Mouse (Mus musculus) MEL (cell line): ENCODE data around the gene Micall1. TPM values are rescaled to one million over a fixed set of nuclear protein-coding genes. Genes with fewer than 3 reads are reported as not detected.
A peak's percentile ranks its signal among the peaks of the same experiment; 100 is the strongest.

Experiments
- DNase-seq: peaks from one replicate; pipeline ENCODE4 v3.0.0; 2011; ENCODE audit warnings: low read depth, low spot score
- H3K27ac ChIP-seq: 2 replicates; pipeline ENCODE4 v1.5.1; 2012; ENCODE audit warnings: low read depth, mild to moderate bottlenecking, control low read depth, low read length, moderate library complexity; ENCODE audit not compliant: control insufficient read depth
- H3K27me3 ChIP-seq, 2 experiments: fragments of 150-350 bp in 1 of 2; sonication (generic) in 1 of 2; 2 replicates each; pipeline ENCODE4 v1.6.1; 2012; ENCODE audit warnings: low read length in 2 of 2, mild to moderate bottlenecking in 2 of 2, improper control_type of control experiment in 1 of 2, moderate library complexity in 1 of 2; ENCODE audit not compliant: insufficient read depth in 2 of 2, control insufficient read depth in 1 of 2
- H3K36me3 ChIP-seq, 2 experiments: 2 replicates each; pipeline ENCODE4 v1.6.1; 2012 to 2014; ENCODE audit warnings: low read length in 2 of 2, improper control_type of control experiment in 1 of 2, inconsistent platforms in 1 of 2, mild to moderate bottlenecking in 1 of 2; ENCODE audit not compliant: insufficient read depth in 2 of 2, control insufficient read depth in 1 of 2
- H3K4me1 ChIP-seq, 2 experiments: fragments of 150-350 bp in 1 of 2; sonication (generic) in 1 of 2; 2 replicates each; pipeline ENCODE4 v1.6.1; 2012; ENCODE audit warnings: low read length in 2 of 2, improper control_type of control experiment in 1 of 2, mild to moderate bottlenecking in 1 of 2; ENCODE audit not compliant: insufficient read depth in 2 of 2, control insufficient read depth in 1 of 2
- H3K4me3 ChIP-seq, 2 experiments: fragments of 150-350 bp in 1 of 2; sonication (generic) in 1 of 2; 2 replicates each; pipeline ENCODE4 v1.5.1; 2012; ENCODE audit warnings: low read depth in 2 of 2, low read length in 2 of 2, mild to moderate bottlenecking in 2 of 2, moderate library complexity in 2 of 2, control low read depth in 1 of 2, improper control_type of control experiment in 1 of 2; ENCODE audit not compliant: control insufficient read depth in 1 of 2, insufficient read depth in 1 of 2
- H3K79me2 ChIP-seq: 2 replicates; pipeline ENCODE4 v1.6.1; 2012; ENCODE audit warnings: mild to moderate bottlenecking, low read length, moderate library complexity; ENCODE audit not compliant: control insufficient read depth, poor library complexity, insufficient read depth
- H3K9ac ChIP-seq: 2 replicates; pipeline ENCODE4 v1.6.1; 2012; ENCODE audit warnings: low read depth, mild to moderate bottlenecking, control low read depth, low read length, moderate library complexity; ENCODE audit not compliant: control insufficient read depth, poor library complexity, severe bottlenecking
- H3K9me3 ChIP-seq: fragments of 150-350 bp; sonication (generic); replicated peaks from 2 replicates; pipeline ENCODE4 v1.6.1; 2012; ENCODE audit warnings: mild to moderate bottlenecking, low read length, improper control_type of control experiment, moderate library complexity; ENCODE audit not compliant: insufficient read depth
- CHD2 ChIP-seq: IDR thresholded peaks from 2 replicates; pipeline ENCODE4 v1.6.1; 2011; ENCODE audit warnings: low read length, improper control_type of control experiment
- EP300 ChIP-seq, 2 experiments: IDR thresholded peaks; 2 replicates each; pipeline ENCODE4 v1.6.1; 2011; ENCODE audit warnings: improper control_type of control experiment in 2 of 2, low read length in 2 of 2, low read depth in 1 of 2, mild to moderate bottlenecking in 1 of 2
- JUND ChIP-seq: IDR thresholded peaks from 2 replicates; pipeline ENCODE4 v1.6.1; 2011; ENCODE audit warnings: low read depth, mild to moderate bottlenecking, improper control_type of control experiment, low read length
- MAZ ChIP-seq: IDR thresholded peaks from 2 replicates; pipeline ENCODE4 v1.6.1; 2012; ENCODE audit warnings: low read depth, mild to moderate bottlenecking, inconsistent platforms, low read length, improper control_type of control experiment
- MEF2A ChIP-seq: IDR thresholded peaks from 2 replicates; pipeline ENCODE4 v1.6.1; 2014; ENCODE audit warnings: low read depth, mild to moderate bottlenecking, inconsistent platforms, low read length, improper control_type of control experiment; ENCODE audit not compliant: poor library complexity, insufficient replicate concordance, severe bottlenecking; ENCODE audit errors: extremely low read depth
- MXI1 ChIP-seq: IDR thresholded peaks from 2 replicates; pipeline ENCODE4 v1.6.1; 2011; ENCODE audit warnings: mild to moderate bottlenecking, low read depth, low read length, improper control_type of control experiment
- NELFE ChIP-seq: IDR thresholded peaks from 2 replicates; pipeline ENCODE4 v1.6.1; 2011; ENCODE audit warnings: low read depth, low read length, improper control_type of control experiment
- POLR2A ChIP-seq, 2 experiments: IDR thresholded peaks; 2 replicates each; pipeline ENCODE4 v1.6.1; 2011 to 2012; ENCODE audit warnings: low read length in 2 of 2, mild to moderate bottlenecking in 2 of 2, control low read depth in 1 of 2, improper control_type of control experiment in 1 of 2, low read depth in 1 of 2, moderate library complexity in 1 of 2; ENCODE audit not compliant: control insufficient read depth in 1 of 2, insufficient read depth in 1 of 2, poor library complexity in 1 of 2
- RAD21 ChIP-seq: IDR thresholded peaks from 2 replicates; pipeline ENCODE4 v1.6.1; 2011; ENCODE audit warnings: mild to moderate bottlenecking, low read depth, low read length, improper control_type of control experiment
- SIN3A ChIP-seq: IDR thresholded peaks from 2 replicates; pipeline ENCODE4 v1.6.1; 2012; ENCODE audit warnings: low read length, improper control_type of control experiment, inconsistent platforms
- TAL1 ChIP-seq: IDR thresholded peaks from 2 replicates; pipeline ENCODE4 v1.6.1; 2012; ENCODE audit warnings: mild to moderate bottlenecking, inconsistent platforms, low read length, moderate library complexity, mixed read lengths
- TCF12 ChIP-seq: IDR thresholded peaks from 2 replicates; pipeline ENCODE4 v1.6.1; 2014; ENCODE audit warnings: low read depth, mild to moderate bottlenecking, inconsistent platforms, low read length, improper control_type of control experiment, moderate library complexity
- USF2 ChIP-seq, 2 experiments: IDR thresholded peaks; 2 replicates each; pipeline ENCODE4 v1.6.1; 2011 to 2012; ENCODE audit warnings: improper control_type of control experiment in 2 of 2, low read length in 2 of 2, borderline replicate concordance in 1 of 2, inconsistent platforms in 1 of 2, low read depth in 1 of 2, mild to moderate bottlenecking in 1 of 2; ENCODE audit not compliant: insufficient read depth in 1 of 2
- ZMIZ1 ChIP-seq: IDR thresholded peaks from 2 replicates; pipeline ENCODE4 v1.6.1; 2012; ENCODE audit warnings: low read depth, mild to moderate bottlenecking, inconsistent platforms, low read length, improper control_type of control experiment, moderate library complexity
- polyA plus RNA-seq, 2 experiments: library from polyadenylated mRNA; stranded (reverse) in 1 of 2; unstranded in 1 of 2; fragments of >175 nt in 1 of 2; fragments of >200 nt in 1 of 2; gene quantifications; 2 replicates each; pipeline versions ENCODE4 v1.2.1 to v1.2.4; 2012; ENCODE audit warnings: low replicate concordance in 2 of 2, low read depth in 1 of 2; ENCODE audit not compliant: insufficient read length in 2 of 2, insufficient read depth in 1 of 2, missing spikeins in 1 of 2
- total RNA-seq: library from RNA; depleted of rRNA; stranded (reverse); fragments of 300-350 nt; gene quantifications from 2 replicates; pipeline ENCODE4 v1.2.3, GENCODE M21; 2012; rRNA removed

Micall1 gene
- total RNA-seq: 4.1 and 4.8 TPM in 2 replicates
- 10 to 100 TPM in 1 of 2 experiments, not detected in 1; 13.5 TPM for polyA plus RNA-seq

DNA sequence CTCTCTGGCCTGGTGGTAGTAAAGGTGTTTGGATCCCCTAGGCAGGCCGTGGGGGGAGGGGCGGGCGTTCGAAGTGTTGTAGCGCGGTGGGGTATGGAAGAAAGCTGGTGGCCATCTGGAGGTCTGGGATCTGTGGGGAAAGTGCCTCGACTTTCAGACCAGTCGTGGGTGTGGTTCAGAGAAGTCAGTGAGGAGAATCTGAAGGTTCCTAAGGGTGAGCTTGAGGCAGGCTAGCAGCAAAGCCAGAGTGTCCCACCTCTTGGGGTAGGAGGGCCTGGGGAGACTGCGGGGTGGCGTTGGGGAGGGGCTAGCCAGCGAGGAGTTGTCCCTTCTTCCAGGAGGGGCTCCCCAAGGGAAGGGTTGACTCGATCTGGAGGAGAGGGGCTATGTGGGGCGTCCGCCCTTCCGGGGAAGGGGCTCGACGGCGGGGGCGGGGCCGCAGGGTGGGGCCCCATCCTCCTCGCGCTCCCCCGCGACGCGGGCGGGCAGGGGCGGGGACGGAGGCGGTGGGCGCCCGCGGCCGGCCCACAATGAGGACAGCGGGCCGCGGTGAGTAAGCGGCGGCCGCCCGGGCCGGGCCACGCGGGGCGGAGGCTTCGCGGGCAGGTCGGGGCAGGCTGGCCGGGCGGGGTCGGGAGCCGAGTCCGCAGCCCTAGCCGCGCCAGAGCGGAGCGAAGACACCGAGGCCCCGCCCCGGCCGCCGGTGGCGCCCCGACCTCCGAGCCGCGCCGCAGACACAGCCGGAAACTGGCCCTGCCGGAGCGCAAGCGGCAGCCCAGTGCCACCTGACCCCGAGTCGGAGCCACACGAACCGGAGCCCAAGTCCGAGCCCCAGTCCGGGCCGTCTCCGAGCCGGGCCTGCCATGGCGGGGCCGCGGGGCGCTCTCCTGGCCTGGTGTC lies at the start of gene Micall1:
Gene Micall1, plus strand, starts transcription at position 478 of the 900 bp plus-strand sequence.
- Histone ChIP-seq H3K36me3 (peaks cover 0 to 6% of the 10 kb centered on the region in 2 experiments; a peak in 2 of 4 replicates), H3K4me1 (peaks cover 3 to 8% of the 10 kb centered on the region in 2 experiments; a peak in 3 of 4 replicates), H3K27ac (peak within 1 kb of the TSS; percentile 48), H3K9ac (peak within 1 kb of the TSS; percentile 91), H3K9me3 (no peaks in the 10 kb centered on the region), H3K79me2 (no peaks in the 10 kb centered on the region; the same call in 1 of the 2 replicates), H3K4me3 (peak within 1 kb of the TSS; percentile 76 to 80), H3K27me3 (no peaks in the 10 kb centered on the region)
- peak; percentile 79 for DNase-seq
- TF ChIP-seq TCF12 (no peak), NELFE (peak; percentile 31), SIN3A (peak; percentile 58), CHD2 (peak; percentile 43; the same call in 1 of the 2 replicates), POLR2A (IDR thresholded peaks at IDR 0.05; ENCODE audit: control insufficient read depth in 1 of 2, insufficient read depth in 1 of 2, low read depth in 1 of 2, low read length in 2 of 2, poor library complexity in 1 of 2) (peak; percentile 34 to 50; a peak in 3 of 4 replicates), JUND (no peak), MEF2A (no peak), ZMIZ1 (peak; percentile 45; the same call in 1 of the 2 replicates), MAZ (no peak)

DNA sequence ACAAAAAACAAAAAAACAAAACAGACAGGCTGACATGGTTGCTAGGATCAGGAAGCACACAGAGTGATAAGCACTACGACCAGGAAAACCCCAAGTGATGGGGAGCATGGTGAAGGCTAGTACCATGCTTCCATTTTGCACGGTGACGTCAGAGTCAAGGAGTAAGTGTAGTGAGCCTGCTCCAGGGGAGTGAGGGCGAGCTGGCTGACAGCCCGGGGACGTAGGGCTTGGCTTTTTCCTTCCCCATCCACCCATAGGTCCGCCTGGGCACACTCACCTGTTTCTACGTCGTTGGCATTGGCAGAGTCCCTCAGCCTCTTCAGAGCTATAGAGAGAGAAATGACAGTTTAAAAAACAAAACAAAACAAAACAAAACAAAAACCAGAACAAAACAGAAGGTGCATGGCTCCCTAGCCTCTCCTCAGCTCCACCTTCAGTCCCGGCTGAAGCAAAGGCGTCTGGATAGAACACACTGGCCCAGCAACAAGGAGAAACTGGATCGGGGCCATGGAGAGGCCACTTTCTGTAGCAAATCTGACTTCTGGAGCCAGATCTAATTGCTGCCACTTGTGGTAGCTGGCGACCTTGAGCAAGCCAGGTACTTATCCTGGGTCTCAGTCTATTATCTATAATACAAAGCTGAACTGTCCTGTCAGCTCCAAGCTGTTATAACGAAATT lies 47.7 kb upstream of the Micall1 start:
- H3K9ac ChIP-seq: no peak overlapping the region
- H3K79me2 ChIP-seq: peaks cover 12% of the 10 kb centered on the region
- no peak overlapping the region for H3K27ac ChIP-seq
- no peak overlapping the region for H3K4me3 ChIP-seq
- H3K4me1 ChIP-seq: peaks cover 0 to 13% of the 10 kb centered on the region in 2 experiments; a peak in 3 of 4 replicates
- no peaks in the 10 kb centered on the region for H3K27me3 ChIP-seq
- H3K9me3 ChIP-seq: no peaks in the 10 kb centered on the region
- TF ChIP-seq EP300 (IDR thresholded peaks at IDR 0.05; ENCODE audit: low read depth in 1 of 2, low read length in 2 of 2): peak in 1 of 2 experiments; percentile 36; a peak in 1 of 4 replicates
- no peak for TF ChIP-seq USF2 (IDR thresholded peaks at IDR 0.05; ENCODE audit: borderline replicate concordance in 1 of 2, insufficient read depth in 1 of 2, low read depth in 1 of 2, low read length in 2 of 2)
- no peak for TF ChIP-seq POLR2A (IDR thresholded peaks at IDR 0.05; ENCODE audit: control insufficient read depth in 1 of 2, insufficient read depth in 1 of 2, low read depth in 1 of 2, low read length in 2 of 2, poor library complexity in 1 of 2)
- TF ChIP-seq MXI1: no peak
- no peak for TF ChIP-seq TCF12
- no peak for TF ChIP-seq RAD21
- TF ChIP-seq TAL1: 0 out of 2 replicates have a peak, but pooled peaks have one; percentile 6
- DNase-seq: no peak
- H3K36me3 ChIP-seq: peaks cover 0 to 22% of the 10 kb centered on the region in 2 experiments; a peak in 2 of 4 replicates
